In the genomic region with DNA sequence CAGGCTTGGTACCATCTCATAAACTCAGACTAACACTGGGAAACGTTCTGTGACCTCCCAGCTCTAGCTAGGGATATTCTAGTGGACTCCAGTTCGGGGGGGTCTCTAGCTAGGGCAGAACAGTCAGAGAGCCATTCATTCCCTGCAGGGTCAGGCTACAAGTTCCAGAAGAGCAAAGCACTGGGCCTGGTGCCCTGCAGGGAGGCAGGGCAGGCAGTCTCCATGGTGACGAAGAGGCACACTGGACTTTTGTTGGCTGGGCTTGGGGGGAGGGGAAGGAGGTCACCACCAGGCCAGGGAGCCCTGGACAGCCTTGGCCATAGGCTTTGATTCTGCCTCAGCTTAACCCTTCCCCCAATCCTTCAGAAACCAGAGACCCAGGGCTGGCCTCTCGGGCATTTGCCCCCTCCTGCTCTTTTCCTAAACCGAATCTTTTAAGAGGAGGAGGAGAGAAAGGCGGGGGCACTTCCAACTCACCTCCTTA, we compare ENCODE assay signal across 8 mouse cellular contexts. TPM values are rescaled to one million over a fixed set of nuclear protein-coding genes. Genes with fewer than 3 reads are reported as not detected.
DNase-seq lines count a peak whose midpoint lies in the region; ATAC-seq lines count a peak whose summit lies in the region.

A gene (minus strand): TSS at position 51 of the 484 bp plus-strand sequence.

- peaks cover 43% of the 10 kb centered on the region for H3K4me1 ChIP-seq in embryonic facial prominence, embryonic 12.5 days
- peaks cover 37% of the 10 kb centered on the region for H3K4me1 ChIP-seq in intestine, embryonic 16.5 days (ENCODE audit: control insufficient read depth, insufficient read depth, low read length)

- DNase-seq in adrenal gland, postnatal 36 days, result peak; percentile 46 to 61
- no peak for DNase-seq in adrenal gland, adult 8-10 months
- DNase-seq in 3134 (ENCODE audit: extremely low read depth, insufficient read length, low spot score) (peak; percentile 51), liver (peak; percentile 25)
- DNase-seq in right cerebral cortex, postnatal 14 days, result peak; percentile 42

- H3K4me2 ChIP-seq in embryonic facial prominence, embryonic 12.5 days (replicated peaks), result peak within 1 kb of the TSS; percentile 95
- peak within 1 kb of the TSS; percentile 97 for H3K4me2 ChIP-seq in intestine, embryonic 16.5 days (ENCODE audit: low read depth, low read length)

- no peak for ATAC-seq in embryonic facial prominence, embryonic 12.5 days (ENCODE audit: insufficient number of reproducible peaks, insufficient read depth, low FRiP score, low TSS enrichment)
- ATAC-seq in intestine, embryonic 16.5 days, result no peak
- no peak for ATAC-seq in CD4-positive, CD25-positive, alpha-beta regulatory T cell, adult 4 months

- H3K9me3 ChIP-seq in embryonic facial prominence, embryonic 12.5 days, result no peaks in the 10 kb centered on the region
- H3K9me3 ChIP-seq in intestine, embryonic 16.5 days (ENCODE audit: control insufficient read depth, low read length), result no peaks in the 10 kb centered on the region

- 8% methylated on average over 6 of the region's 6 CpGs for WGBS in embryonic facial prominence, embryonic 12.5 days
- 39% methylated on average over 6 of the region's 6 CpGs for WGBS in intestine, embryonic 16.5 days

- H3K36me3 ChIP-seq in embryonic facial prominence, embryonic 12.5 days, result no peaks in the 10 kb centered on the region; the same call in 1 of the 2 replicates
- 0 out of 2 replicates have a peak, but pooled peaks cover 2% of the 10 kb centered on the region for H3K36me3 ChIP-seq in intestine, embryonic 16.5 days (ENCODE audit: control insufficient read depth, insufficient read depth, low read length)

- H3K9ac ChIP-seq in embryonic facial prominence, embryonic 12.5 days, result peak within 1 kb of the TSS; percentile 68
- peak within 1 kb of the TSS; percentile 75 for H3K9ac ChIP-seq in intestine, embryonic 16.5 days (ENCODE audit: low read depth, low read length)

- peak within 1 kb of the TSS; percentile 86 for H3K4me3 ChIP-seq in embryonic facial prominence, embryonic 12.5 days
- H3K4me3 ChIP-seq in intestine, embryonic 16.5 days (ENCODE audit: low read length), result peak within 1 kb of the TSS; percentile 83

- H3K27me3 ChIP-seq in embryonic facial prominence, embryonic 12.5 days, result no peaks in the 10 kb centered on the region
- no peaks in the 10 kb centered on the region for H3K27me3 ChIP-seq in intestine, embryonic 16.5 days (replicated peaks; ENCODE audit: control insufficient read depth, insufficient read depth, low read length)

- H3K27ac ChIP-seq in embryonic facial prominence, embryonic 12.5 days, result peak within 1 kb of the TSS; percentile 51
- peak within 1 kb of the TSS; percentile 28 for H3K27ac ChIP-seq in intestine, embryonic 16.5 days (ENCODE audit: low read length)

RNA-seq across cellular contexts. Expression of the gene that starts here (rescaled TPM):
- total RNA-seq in adrenal gland, postnatal 36 days (2021), result not detected
- not detected for total RNA-seq in adrenal gland, adult 8-10 months (2022)
- not detected in 2 replicates for polyA plus RNA-seq in embryonic facial prominence, embryonic 12.5 days (2016; fragmentation: Nextera tagmentation; extraction: Ambion mirVana)
- polyA plus RNA-seq in intestine, embryonic 16.5 days (2015; fragmentation: Nextera tagmentation; extraction: Ambion mirVana), result not detected in 2 replicates
- polyA plus RNA-seq in CD4-positive, CD25-positive, alpha-beta regulatory T cell, adult 4 months (2017; shearing (Covaris generic)), result not detected

Comparison
In these comparisons a context has a peak if more than half of its experiments do, and no peak if none do; other contexts are left out.
1. Peak in DNase-seq in adrenal gland, postnatal 36 days; RNA of the gene not detected or under 1 TPM.